Mouse (Mus musculus) heart, postnatal 0 days (tissue): ENCODE data around the gene Fam83c.

Experiments used
- CTCF ChIP-seq: IDR thresholded peaks from 2 replicates; pipeline ENCODE4 v1.5.1; 2016; ENCODE audit warnings: antibody characterized with exemption, control low read depth, low read depth
- EP300 ChIP-seq: IDR thresholded peaks from 2 replicates; pipeline ENCODE4 v1.6.1; 2016; ENCODE audit warnings: antibody characterized with exemption, low read depth

DNA sequence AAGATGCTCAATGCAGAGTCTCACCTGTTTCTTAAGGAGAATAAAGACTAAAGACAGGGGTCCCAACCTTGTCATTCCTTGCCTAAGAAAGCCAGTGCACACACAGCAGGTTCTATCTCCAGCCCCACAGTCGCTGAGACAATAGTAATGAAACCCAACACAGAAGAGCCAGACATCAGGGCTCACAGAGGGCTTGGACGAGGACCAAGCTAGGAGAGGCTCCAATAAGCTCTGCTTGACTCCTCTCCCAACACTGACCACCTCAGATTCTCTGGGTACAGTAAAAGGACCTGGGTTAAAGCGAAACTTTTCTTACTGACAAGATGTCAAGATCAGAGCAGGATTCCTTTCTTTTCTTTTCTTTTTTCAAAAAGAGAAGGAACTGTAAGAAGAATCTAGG lies 36.0 kb downstream of the Fam83c start:
- TF ChIP-seq CTCF, result no peak
- TF ChIP-seq EP300, result no peak
